Comparison of ENCODE assay signal across 9 mouse cellular contexts in the genomic region with DNA sequence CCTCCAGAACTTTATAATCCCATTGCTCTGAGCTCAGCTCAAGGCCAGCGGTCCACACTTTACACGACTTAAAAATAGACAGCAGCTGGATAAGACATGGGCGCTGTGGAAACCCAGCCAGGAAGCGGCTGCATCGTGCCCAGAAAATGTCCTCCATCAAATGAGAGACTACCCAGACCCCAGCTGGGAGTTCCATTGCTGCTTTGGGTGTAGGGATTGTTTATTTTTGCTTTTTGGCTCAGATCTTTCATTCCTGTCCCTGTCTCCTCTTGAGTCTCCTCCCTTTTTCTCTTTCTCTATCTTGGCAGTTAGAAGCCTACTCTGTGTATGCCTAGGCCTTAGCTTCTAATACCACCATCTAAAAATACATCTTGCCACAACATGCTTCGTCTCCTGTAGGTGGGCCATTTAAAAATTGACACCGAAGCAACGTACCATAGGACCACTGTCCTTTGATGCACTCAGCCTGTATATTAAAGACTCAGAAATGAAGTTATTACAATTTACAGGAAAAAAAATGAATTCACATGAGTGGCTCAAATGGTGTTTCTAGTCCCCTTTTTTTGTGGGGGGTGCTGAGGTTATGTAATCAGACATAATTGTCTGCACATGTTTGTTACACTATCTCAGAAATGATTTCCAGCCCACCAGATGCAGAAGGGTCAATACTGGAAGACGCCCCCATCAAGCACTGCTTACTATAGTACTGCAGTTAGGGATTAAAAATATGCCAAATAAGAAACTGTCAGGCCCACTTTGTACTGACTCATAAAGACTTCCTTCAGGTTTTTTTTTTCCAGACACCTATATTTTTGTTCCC.
A peak's percentile ranks its signal among the peaks of the same experiment; 100 is the strongest.
DNase-seq lines count a peak whose midpoint lies in the region; ATAC-seq and TF ChIP-seq lines count a peak whose summit lies in the region.
"Had no signal": no experiment of that assay in that cellular context is flagged by ENCODE, and none has a peak within 500 bp of the region (broad histone marks: within the 10 kb centered on the region; RNA-seq: fewer than 3 reads in every experiment).

No protein-coding gene starts in this region.

- no peak for TF ChIP-seq POLR2A in lung, adult 2 months (IDR thresholded peaks at IDR 0.05; ENCODE audit: borderline replicate concordance, extremely low read depth, low read depth, low read length)

- peak; percentile 52 to 55 for DNase-seq in lung, adult 18-20 months
- no peak for DNase-seq in lung, adult 2 months
- DNase-seq in heart, adult 8-10 months (ENCODE audit: low spot score): peak; percentile 86
- peak; percentile 64 to 74 for DNase-seq in kidney, postnatal 4 days
- DNase-seq in adrenal gland, postnatal 14 days: no peak

- ATAC-seq in stomach, embryonic 16.5 days (ENCODE audit: insufficient read depth, low FRiP score): peak; percentile 91
- ATAC-seq in inflammation-experienced regulatory T-cells, adult 6 months: no peak
- ATAC-seq in hindbrain, embryonic 12.5 days (ENCODE audit: low FRiP score): no peak

- H3K27me3 ChIP-seq in stomach, embryonic 16.5 days (ENCODE audit: control insufficient read depth, insufficient read depth, low read length): no peaks in the 10 kb centered on the region
- no peaks in the 10 kb centered on the region for H3K27me3 ChIP-seq in hindbrain, embryonic 12.5 days
- H3K27me3 ChIP-seq: hindbrain, embryonic 15.5 days had no signal

- H3K4me1 ChIP-seq in lung, adult 2 months (ENCODE audit: control insufficient read depth, insufficient read depth, low read length): no peaks in the 10 kb centered on the region
- peaks cover 18% of the 10 kb centered on the region for H3K4me1 ChIP-seq in stomach, embryonic 16.5 days (ENCODE audit: control insufficient read depth, insufficient read depth, low read length)
- H3K4me1 ChIP-seq in hindbrain, embryonic 12.5 days: no peaks in the 10 kb centered on the region
- H3K4me1 ChIP-seq: hindbrain, embryonic 15.5 days had no signal

- WGBS in lung, adult 2 months: 64% methylated on average over 9 of the region's 9 CpGs
- 39% methylated on average over 9 of the region's 9 CpGs for WGBS in stomach, embryonic 16.5 days
- 88% methylated on average over 9 of the region's 9 CpGs for WGBS in hindbrain, embryonic 12.5 days

- H3K9me3 ChIP-seq in stomach, embryonic 16.5 days (replicated peaks; ENCODE audit: control insufficient read depth, low read length): no peaks in the 10 kb centered on the region
- no peaks in the 10 kb centered on the region for H3K9me3 ChIP-seq in hindbrain, embryonic 12.5 days (replicated peaks)
- H3K9me3 ChIP-seq: hindbrain, embryonic 15.5 days had no signal

- peak overlapping the region; percentile 84 for H3K27ac ChIP-seq in stomach, embryonic 16.5 days (ENCODE audit: low read length)
- H3K27ac ChIP-seq in hindbrain, embryonic 12.5 days: no peak overlapping the region
- H3K27ac ChIP-seq: hindbrain, embryonic 15.5 days had no signal

- no peak for TF ChIP-seq CTCF in lung, adult 2 months (IDR thresholded peaks at IDR 0.05; ENCODE audit: insufficient read depth, low read length)

- no peak overlapping the region for H3K4me3 ChIP-seq in lung, adult 2 months (replicated peaks; ENCODE audit: extremely low read depth, low read depth, low read length)
- no peak overlapping the region for H3K4me3 ChIP-seq in stomach, embryonic 16.5 days (replicated peaks; ENCODE audit: low read length)
- no peak overlapping the region for H3K4me3 ChIP-seq in hindbrain, embryonic 12.5 days
- H3K4me3 ChIP-seq: hindbrain, embryonic 15.5 days had no signal

- H3K36me3 ChIP-seq in stomach, embryonic 16.5 days (ENCODE audit: control insufficient read depth, insufficient read depth, low read length): peaks cover 11% of the 10 kb centered on the region
- peaks cover 37% of the 10 kb centered on the region for H3K36me3 ChIP-seq in hindbrain, embryonic 12.5 days

- H3K4me2 ChIP-seq in stomach, embryonic 16.5 days (ENCODE audit: low read depth, low read length): no peak overlapping the region
- no peak overlapping the region for H3K4me2 ChIP-seq in hindbrain, embryonic 12.5 days (replicated peaks)
- H3K4me2 ChIP-seq: hindbrain, embryonic 15.5 days had no signal

- no peak overlapping the region for H3K9ac ChIP-seq in stomach, embryonic 16.5 days (ENCODE audit: low read length)
- no peak overlapping the region for H3K9ac ChIP-seq in hindbrain, embryonic 12.5 days
- H3K9ac ChIP-seq: hindbrain, embryonic 15.5 days had no signal

Comparison
In these comparisons a context has a peak if more than half of its experiments do, and no peak if none do; other contexts are left out.
1. DNase-seq: peak in lung, adult 18-20 months (2 of 2), heart, adult 8-10 months (single experiment) and kidney, postnatal 4 days (2 of 2); none in lung, adult 2 months (single experiment) and adrenal gland, postnatal 14 days (single experiment).